Mouse (Mus musculus): ENCODE results near the gene Ptprm.

DNA sequence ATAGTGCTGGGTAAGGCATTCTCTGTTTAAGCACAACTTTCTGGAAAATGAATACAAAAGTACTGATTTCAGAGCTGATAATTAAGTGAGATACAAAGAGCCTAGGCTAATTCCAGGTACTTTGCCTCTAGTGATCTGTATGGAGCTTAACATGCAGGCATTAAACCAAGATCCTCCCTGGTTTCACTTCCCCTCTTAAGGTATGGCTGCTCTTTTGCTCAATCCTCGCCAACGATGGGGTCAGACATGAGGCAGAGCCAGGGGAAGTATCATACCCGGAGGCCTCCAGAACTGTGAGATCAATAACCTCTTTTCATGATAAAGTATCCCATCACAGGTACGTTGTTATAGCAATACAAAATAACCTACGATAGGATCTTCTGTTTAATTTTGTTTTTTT, 5.3 kb upstream of the Ptprm start:
- TF ChIP-seq POLR2A (IDR thresholded peaks at IDR 0.05; ENCODE audit: control insufficient read depth, low read depth, low read length) (no peak), CTCF (IDR thresholded peaks at IDR 0.05; ENCODE audit: control insufficient read depth, insufficient read depth, insufficient replicate concordance, low read depth, low read length) (no peak)
